ENCODE assay signal across 8 mouse cellular contexts in the genomic region with DNA sequence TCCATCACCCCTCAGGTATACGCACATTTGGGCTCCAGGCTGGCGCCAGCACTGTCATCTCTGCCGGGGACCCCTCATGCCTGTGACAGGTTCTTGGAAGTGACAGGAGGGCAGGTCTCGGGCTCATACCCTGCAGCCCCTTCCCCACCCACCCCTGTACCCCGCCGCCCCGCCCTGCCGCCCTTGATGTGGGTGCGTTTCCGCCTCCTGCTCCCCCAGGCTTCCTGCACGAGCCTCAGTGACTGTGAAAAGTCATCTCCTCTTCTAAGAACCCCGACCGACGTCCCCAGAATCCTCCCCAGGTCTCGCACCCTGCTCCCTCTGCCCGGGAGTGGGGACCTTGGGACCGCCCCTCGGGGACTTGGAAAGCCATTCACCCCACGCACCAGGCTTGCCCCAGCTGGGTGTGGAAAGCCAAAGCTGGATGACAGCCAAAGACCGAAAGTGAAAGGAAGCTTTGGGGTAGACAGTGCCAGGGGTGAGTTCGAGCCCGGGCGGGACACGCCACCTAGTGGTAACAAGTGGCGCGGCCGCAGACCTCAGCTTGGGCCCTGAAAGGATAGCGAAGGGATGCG. TPM values are rescaled to one million over a fixed set of nuclear protein-coding genes. Genes with fewer than 3 reads are reported as not detected.
DNase-seq lines count a peak whose midpoint lies in the region; ATAC-seq lines count a peak whose summit lies in the region.

A gene (minus strand): TSS at position 239 of the 575 bp plus-strand sequence.
A gene (minus strand): TSS at position 440 of the 575 bp plus-strand sequence.

- H3K9me3 ChIP-seq in hindbrain, embryonic 12.5 days (replicated peaks) = no peaks in the 10 kb centered on the region

- H3K36me3 ChIP-seq in hindbrain, embryonic 12.5 days = no peaks in the 10 kb centered on the region

- peak within 1 kb of the TSS; percentile 62 for H3K9ac ChIP-seq in hindbrain, embryonic 12.5 days

- 0 out of 2 replicates have a peak within 1 kb of the TSS, but pooled peaks have one; percentile 12 for H3K27ac ChIP-seq in hindbrain, embryonic 12.5 days

- H3K4me1 ChIP-seq in hindbrain, embryonic 12.5 days = peaks cover 13% of the 10 kb centered on the region

- H3K4me3 ChIP-seq in hindbrain, embryonic 12.5 days = peak within 1 kb of the TSS; percentile 43

- H3K27me3 ChIP-seq in hindbrain, embryonic 12.5 days = peaks cover 30% of the 10 kb centered on the region

- DNase-seq in Muller cell, postnatal 12 days (ENCODE audit: inconsistent ontology term) = peak; percentile 92
- peak; percentile 93 to 96 for DNase-seq in cerebellum, postnatal 10 days
- DNase-seq in frontal cortex, postnatal 10 days (ENCODE audit: low spot score in 2 of 2) = peak; percentile 71 to 85
- peak; percentile 91 for DNase-seq in layer of hippocampus, postnatal 14 days (ENCODE audit: low spot score in 2 of 2)
- DNase-seq in lung, postnatal 14 days = peak; percentile 97
- peak; percentile 87 for DNase-seq in ovary, postnatal 36 days (ENCODE audit: low spot score)
- DNase-seq in thymus, postnatal 14 days = peak; percentile 91

- peak within 1 kb of the TSS; percentile 71 for H3K4me2 ChIP-seq in hindbrain, embryonic 12.5 days (replicated peaks)

- WGBS in hindbrain, embryonic 12.5 days = 4% methylated on average over 29 of the region's 29 CpGs

- ATAC-seq in hindbrain, embryonic 12.5 days (ENCODE audit: low FRiP score) = peak; percentile 74

RNA-seq across cellular contexts. Expression of the first gene that starts in this region (rescaled TPM):
- 0.31 TPM in 1 of 2 replicates, not detected in the other for polyA plus RNA-seq in hindbrain, embryonic 12.5 days (2016; fragmentation: Nextera tagmentation; extraction: Ambion mirVana)
- under 1 TPM in 1 of 2 experiments, not detected in 1; 0.39 TPM for total RNA-seq in layer of hippocampus, postnatal 14 days (2021)

RNA-seq across cellular contexts. Expression of the second gene that starts in this region (rescaled TPM):
- 0.52 and 1.6 TPM in 2 replicates for polyA plus RNA-seq in hindbrain, embryonic 12.5 days (2016; fragmentation: Nextera tagmentation; extraction: Ambion mirVana)
- total RNA-seq in layer of hippocampus, postnatal 14 days (2021) = 1 to 10 TPM; 4.5 to 5.8 TPM

Comparison
In these comparisons a context has a peak if more than half of its experiments do, and no peak if none do; other contexts are left out.
1. Peak in every context shown above with its lines: DNase-seq, ATAC-seq, H3K4me3 ChIP-seq and H3K27ac ChIP-seq.